Mouse (Mus musculus): ENCODE measurements around the gene Pde12.
"Not testable (repeated sequence)": the region's sequence is repeated elsewhere in the genome, so short reads cannot be mapped to it uniquely, and the experiment has no call there.

The Pde12 gene

DNA sequence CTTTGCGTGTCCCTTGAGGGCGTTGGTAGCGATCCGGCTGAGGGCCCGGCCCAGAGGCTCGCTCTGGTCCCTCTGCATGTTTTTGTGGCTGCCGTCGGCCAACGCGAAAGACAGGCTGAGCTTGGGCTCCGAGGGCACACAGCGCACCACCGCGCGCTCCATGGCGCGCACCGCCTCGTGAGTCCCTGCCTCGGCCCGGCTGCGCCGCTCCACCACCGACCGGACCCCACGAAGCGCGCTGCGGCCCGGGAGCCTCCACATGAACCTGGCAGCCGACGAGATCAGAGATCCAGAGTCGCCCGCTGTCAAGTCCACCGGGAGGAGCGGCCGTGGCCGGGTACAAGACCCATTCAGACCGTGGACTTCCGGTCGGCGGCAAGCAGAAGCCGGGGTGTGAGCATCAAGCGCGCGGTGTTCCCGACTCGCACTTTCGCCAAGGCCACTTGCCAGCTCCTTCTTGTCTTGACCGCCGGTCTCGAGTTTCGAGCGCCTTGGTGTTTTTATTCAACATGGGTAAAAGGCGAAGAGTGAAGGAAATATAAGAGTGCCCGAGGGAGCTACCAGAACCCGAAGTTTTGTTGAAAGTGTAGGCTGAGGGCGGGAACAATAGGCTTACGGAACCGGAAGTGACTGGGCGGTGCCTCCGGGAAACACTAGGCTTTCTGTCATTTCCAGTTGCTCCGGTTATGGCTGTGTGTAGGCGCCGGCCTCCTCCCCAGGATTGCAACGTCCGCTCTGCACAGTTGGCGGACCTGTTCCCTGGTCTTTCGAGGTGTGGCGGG, at the start of gene Pde12:
Gene Pde12 (minus strand): TSS at position 592 of the 782 bp plus-strand sequence.
- DNase-seq (ENCODE audit: low read depth, low spot score), result peak; percentile 89

DNA sequence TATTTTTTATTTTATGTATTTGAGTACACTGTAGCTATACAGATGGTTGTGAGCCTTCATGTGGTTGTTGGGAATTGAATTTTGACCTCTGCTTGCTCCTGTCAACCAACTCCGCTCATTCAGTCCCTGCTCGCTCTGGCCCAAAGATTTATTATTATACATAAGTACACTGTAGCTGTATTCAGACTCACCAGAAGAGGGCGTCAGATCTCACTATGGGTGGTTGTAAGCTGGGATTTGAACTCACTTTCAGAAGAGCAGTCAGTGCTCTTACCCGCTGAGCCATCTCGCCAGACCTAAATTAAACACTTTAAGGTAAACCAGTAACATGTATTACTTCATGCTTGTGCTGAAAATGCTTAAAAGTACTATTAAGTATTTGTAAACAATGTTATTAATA, 35.6 kb upstream of the Pde12 start:
- not testable (repeated sequence) for DNase-seq (ENCODE audit: low read depth, low spot score)

DNA sequence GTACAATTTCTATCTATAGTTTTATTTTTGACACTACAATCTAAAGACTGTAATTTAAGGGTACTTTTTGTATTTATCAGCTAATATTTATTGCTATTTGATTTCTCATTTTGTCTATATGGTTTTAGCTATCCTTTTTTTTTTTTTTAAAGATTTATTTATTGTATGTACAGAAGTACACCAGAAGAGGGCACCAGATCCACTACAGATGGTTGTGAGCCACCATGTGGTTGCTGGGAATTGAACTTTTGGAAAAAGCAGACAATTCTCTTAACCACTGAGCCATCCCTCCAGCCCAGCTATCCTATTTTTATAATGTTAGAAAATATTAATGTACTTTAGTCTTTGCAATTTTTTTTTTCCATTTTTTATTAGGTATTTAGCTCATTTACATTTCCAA, 28.2 kb upstream of the Pde12 start:
- peak; percentile 24 for DNase-seq (ENCODE audit: low read depth, low spot score)

DNA sequence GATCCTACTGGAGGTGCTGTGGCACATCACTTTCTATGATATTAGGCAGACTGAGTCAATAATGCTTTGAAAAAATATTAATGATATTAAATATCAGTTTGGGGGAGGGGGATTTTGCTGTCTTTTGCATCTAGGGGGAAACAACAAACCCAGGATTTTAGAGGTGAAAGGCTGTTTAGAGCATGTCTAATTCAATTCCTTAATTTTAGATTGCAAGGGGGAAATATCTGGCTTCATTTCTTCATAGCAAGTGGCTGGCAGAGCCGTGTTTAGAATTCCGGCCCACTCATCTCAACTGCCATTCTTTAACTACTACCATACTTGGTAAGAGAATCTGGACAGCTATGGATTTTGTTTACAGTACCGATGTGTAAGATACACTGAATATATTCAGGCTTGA, 23.3 kb upstream of the Pde12 start, which contains the start of gene Dnah12:
Gene Dnah12 (plus strand): TSS at position 301 of the 400 bp plus-strand sequence.
- DNase-seq (ENCODE audit: low read depth, low spot score), result no peak

DNA sequence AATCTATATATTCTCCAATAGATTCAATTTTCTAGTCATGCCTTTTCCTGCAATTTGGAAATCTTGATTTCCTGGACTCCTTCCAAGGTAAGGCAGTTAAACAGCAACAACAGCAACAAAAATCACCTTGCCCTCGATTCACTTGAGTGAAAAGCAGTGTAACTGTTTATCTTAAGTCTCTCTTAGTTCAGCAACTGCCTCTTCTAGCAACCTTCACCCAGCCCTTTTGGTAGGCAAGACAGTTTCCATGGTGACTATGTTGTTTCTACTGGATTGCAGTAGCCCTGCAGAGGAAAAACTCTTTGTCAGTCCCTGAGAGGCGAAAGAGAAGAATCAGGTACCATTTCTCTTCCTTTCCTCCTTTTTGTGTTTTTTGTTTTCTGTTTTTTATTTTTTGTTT, 21.7 kb upstream of the Pde12 start:
- DNase-seq (ENCODE audit: low read depth, low spot score), result no peak

DNA sequence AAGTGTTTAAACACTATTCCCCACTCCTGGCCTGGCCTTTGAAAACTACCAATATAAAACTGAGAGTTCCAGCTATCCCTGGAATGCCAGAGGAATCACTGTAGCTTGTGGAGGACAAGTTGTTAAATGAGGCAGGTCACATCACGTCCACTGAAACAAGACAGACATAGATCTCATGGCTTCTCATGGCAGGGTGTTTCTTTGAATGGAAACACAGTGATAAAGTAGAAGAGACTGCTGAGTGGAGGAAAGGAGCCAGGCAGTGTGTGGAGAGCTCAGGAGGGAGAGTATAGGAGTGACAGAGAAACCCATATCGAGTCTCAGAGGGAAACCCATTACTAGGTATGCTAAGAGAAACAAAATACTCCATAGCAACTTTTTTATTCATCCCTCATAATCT, 21.0 kb upstream of the Pde12 start:
- no peak for DNase-seq (ENCODE audit: low read depth, low spot score)

DNA sequence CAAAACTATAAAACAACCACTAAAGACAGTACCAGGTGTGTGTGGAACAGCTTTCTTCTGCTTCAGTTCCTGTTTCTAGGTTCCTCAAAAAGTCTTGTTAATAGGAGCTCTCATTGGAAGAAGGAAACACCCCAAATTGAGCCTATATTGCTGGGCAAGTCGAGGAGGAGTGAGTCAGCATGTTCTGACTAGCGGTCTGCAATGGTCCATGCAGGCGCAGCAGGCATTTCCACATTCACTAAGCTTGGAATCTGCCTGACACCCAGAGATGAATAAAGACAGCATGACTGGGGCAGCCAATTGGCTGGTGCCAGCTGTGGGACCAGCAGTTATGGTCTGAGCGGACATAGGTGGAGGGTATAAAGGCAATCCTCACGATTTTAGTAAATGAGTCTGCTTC, 6.1 kb upstream of the Pde12 start:
- DNase-seq (ENCODE audit: low read depth, low spot score), result no peak

DNA sequence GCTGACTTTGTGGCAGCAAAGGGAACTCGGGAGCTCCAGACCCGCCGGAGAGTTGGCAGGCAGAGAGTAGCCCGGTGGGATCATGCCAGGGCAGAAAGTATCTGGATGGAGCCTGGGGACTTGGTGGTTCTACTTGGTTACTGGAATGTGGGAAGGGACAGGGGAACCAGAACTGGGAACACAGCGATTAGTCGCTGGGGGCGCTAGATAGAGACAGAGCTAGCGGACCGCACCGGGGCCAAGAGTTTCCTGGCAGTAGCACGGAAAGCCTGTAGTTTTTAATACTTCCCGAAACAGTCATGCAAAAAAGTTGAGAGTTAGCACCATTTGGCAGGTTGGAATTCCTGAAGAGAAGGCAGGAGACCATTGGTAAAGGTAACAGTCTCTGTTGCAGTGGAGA, 5.7 kb upstream of the Pde12 start:
- no peak for DNase-seq (ENCODE audit: low read depth, low spot score)

DNA sequence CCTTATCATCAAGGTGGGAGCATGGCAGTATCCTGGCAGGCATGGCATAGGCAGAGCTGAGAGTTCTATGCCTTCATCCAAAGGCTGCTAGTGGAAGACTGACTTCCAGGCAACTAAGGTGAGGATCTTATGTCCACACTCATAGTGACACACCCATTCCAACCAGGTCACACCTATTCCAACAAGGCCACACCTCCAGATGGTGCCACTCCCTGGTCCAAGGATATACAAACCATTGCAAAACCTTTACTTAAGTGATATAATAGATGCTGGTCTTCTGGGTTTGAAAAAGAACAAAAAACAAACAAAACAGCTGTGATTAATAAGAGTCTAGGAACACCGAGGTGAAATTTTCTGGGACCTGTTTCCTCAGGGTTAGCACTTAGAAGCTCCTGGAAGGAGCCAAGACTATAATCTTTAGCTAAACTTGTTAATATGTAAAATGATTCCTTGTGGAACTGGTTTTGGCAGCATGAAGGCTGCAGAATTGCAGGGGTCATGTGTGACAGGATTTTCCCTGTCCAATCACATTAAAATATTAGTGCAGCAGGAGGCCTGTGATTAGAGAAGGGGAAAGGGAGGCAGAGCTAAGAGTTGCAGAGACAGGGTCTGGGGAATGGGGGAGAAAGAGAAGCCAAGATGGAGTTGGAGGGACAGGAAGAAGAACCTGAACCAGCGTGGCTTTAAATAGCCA, 4.9 kb upstream of the Pde12 start:
- DNase-seq (ENCODE audit: low read depth, low spot score), result not testable (repeated sequence)

DNA sequence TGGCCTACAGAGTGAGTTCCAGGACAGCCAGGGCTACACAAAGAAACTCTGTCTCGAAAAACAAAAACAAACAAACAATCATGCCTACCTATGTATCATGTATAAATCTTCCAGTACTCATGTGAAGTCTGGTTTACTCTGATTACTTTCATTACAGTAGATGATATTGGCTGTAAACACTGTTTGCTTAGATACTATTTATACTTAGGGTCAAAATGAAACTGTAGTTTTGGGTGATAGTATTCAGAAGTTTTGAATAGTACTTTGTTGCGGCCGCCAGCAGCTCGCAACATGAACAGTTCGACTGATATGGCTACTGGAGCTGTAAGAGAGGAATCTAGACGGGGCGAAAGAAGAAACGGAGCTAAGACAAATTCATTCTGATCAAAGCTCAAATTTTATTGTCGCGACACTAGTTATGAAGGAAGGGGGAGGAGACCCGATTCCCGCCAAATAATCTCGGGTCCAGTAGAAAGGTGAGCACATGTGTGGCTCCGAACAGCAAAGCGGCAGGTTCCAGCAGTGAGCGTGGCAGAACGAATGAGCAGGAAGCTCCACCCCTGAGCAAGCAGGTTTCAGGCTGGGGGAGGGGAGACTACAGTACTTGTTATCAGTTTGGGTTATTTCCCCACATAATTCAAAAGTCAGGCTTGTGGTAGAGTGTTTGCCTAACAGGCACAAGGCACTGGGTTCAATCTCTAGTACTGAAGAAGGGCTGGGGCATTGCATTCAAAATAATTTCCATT, 2.4 kb upstream of the Pde12 start:
- not testable (repeated sequence) for DNase-seq (ENCODE audit: low read depth, low spot score)

DNA sequence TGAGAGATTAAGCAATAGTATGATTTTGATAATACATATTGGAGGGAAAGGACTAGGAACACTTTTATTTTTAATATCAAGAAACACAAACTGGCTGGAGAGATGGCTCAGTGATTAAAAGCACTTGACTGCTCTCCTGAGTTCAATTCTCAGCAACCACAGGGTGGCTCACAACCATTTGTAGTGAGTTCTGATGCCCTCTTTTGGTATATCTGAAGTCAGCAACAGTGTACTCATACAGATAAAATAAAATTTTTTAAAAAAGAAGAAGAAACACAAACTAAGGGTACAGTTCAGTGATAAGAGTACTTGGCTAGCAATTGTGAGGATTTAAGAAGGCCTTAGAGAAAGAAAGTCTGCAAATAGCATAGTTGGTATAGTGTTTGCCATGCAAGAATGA, 1.3 kb upstream of the Pde12 start:
- no peak for DNase-seq (ENCODE audit: low read depth, low spot score)

DNA sequence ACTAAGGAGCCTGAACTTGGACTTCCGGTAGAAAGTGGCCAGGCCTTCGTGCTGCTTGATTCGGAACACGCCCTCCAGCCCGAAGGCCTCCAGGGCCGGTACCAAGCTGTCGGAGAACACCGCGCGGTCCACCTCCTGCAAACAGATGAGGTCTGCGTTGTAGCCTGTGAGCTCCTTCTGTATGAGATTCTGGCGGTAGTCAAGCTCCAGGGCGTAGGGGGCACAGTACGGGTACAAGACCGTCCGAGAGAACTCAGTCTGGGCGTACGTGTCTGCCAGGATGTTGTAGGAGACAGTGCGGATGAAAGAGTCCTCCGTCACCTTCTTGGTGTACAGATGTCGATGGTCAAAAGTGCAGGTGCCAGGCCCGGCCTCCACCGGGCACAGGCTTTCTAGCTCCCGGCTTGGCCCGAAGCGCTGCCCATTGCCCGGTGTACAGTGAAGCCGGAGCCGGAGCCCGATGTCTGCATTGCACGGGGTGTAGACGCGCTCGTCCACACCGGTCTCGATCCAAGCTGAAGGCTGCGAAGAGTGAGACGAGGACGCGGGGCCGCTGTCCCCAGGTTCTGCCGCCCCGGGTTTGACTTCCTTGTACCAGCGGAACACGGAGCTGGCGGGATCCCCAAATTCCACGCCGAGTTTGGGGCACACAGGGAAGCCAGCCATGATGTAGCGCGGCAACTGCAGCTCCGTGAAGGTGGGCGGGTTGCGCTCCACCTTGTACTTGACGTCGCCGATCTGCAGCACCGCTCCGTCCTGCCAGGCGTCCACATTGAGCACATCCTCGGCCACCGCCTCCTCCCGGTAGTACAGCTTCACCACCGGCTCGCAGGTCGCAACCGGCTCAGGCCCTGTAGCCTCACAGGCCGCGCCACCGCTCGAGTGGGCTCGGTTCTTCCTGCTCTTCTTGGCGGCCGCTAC, 1.1 kb downstream of the Pde12 start:
- no peak for DNase-seq (ENCODE audit: low read depth, low spot score)

DNA sequence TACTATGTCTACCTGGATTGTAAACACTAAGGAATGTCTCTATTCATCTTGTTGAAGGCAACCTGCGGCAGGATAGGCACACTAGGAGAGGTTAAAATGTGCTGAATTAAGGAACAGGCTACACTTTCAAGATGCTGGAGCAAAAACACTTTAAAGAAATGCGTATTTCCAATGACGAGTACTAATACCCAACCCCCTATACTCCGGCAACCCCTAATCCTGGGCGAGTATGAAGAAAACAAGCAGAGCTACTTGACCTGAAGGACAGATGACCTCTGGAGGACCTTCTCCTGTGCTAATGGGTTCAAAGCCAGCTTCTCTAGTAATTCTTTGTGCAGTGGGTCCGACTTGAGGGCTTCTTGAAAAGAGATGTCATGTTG, 1.7 kb downstream of the Pde12 start:
- no peak for DNase-seq (ENCODE audit: low read depth, low spot score)

DNA sequence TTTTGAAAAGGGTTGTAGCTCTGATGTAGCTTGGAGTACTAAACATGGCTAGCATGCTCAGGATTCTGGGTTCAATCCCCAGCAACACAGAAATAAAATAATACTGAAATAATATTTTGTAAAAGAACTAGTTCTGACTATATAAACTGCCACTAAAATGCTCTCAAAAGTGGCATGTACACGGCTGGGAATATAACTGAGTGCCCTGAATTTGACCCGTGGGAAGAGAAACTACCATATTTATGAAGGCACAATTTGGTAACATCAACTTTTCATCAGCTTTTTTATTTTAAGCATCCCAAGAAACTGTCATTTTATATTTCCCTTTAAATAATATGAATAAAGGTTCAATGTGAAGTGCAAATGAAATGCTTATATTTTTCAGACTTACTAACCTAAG, 5.8 kb downstream of the Pde12 start:
- DNase-seq (ENCODE audit: low read depth, low spot score), result no peak

DNA sequence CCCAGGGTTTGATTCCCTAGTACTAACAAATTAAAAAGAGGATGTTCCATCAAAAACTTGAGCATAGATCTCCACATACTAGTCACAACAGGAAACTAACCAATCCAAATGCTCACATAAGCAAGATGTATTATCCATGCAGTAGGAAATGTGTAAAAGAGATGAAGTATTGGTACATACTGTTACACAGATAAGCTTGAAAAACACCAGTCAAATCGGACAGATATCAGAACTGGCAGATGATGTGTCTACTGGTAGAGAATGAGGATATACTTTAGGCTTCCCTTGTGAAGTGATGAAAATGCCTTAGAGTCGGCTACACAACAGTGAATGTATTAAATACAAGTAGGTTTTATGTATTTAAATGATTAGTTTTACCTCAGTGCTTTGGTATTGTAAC, 7.2 kb downstream of the Pde12 start:
- DNase-seq (ENCODE audit: low read depth, low spot score), result no peak

DNA sequence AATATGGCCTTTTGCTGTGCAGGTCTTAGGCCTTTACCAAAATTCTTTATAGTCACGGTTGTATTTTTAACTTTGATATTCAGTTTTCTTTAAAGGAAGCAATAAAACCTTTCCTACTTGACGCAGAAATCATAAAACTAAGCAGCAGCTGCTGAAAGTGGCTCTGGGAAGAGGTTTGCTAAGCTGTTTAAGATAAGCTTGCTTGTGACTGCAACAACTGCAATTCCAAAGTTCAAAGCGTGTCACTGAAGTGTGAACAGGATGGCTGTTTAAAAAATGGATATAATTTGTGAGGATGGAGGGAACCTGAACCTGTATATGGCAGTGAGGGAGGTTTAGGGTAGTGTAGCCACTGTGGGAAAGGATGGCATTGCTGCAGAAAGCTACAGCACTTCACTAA, 7.7 kb downstream of the Pde12 start:
- DNase-seq (ENCODE audit: low read depth, low spot score), result no peak

DNA sequence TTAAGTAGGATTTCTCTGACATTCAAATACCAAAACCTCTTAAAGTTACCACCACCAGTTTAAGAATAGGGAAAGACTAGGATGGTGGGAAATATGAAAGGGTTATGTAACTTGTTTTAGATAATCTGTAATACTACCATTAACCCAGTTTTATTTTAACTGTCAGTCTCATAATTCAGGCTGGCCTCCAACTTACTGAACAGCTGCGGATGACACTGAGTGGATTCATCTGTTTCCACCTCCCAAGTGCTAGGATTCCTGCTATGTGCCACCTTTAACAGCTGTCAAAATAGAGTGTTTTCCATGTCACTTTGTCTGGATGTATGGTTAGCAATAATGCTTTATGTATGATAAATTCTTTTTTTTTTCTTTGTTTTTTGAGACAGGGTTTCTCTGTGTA, 9.4 kb downstream of the Pde12 start:
- no peak for DNase-seq (ENCODE audit: low read depth, low spot score)

DNA sequence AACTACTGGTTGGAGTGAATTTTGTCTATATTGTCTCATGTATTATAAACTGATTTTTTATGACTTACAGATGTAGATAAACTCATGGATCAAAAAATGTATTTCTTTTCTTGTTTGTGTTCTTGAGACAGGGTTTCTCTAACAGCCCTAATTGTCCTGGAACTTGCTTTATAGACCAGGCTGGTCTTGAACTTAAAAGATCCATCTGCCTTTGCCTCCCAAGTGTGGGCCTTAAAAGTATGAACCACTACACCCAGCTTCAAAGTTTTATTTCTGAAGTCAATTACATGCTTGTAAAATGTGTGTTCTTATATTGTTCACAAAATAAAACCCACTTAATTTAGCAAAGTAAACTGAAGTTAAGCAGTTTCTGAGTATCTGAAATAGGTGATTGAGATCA, 11.5 kb downstream of the Pde12 start:
- DNase-seq (ENCODE audit: low read depth, low spot score), result no peak

DNA sequence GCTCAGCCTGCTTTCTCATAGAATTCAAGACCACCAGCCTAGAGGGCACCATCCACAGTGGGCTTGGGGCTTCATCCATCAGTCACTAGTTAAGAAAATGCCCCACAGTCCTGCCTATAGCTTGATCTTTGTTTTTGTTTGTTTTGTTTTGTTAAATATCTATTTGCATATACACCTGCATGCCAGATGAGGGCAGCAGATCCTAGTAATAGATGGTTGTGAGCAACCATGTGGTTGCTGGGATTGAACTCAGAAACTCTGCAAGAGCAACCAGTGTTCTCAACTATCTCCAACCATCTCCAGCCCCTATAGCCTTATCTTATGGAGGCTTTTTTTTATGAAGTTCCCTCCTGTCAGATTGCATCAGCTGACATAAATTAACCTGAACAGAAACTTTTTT, 17.8 kb downstream of the Pde12 start:
- DNase-seq (ENCODE audit: low read depth, low spot score), result no peak

DNA sequence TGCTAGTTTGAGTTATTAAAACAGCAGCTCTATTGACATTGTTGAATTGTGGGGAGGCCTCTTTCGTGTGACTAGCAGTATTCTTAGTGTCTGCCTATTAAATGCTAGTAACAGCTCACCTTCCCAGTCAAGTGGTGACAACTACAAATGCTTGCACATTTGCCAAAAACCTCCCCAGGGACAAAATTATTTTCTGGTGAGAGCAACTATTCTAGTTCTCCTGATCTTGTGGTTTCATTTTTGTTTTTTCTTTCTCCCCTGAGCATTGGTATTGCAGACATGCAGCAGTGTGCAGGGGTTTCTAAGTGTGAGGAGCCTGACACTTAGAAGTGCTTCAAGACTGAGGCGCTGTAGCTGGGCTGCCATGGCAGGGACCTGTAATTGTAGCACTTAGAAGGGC, 21.9 kb downstream of the Pde12 start:
- DNase-seq (ENCODE audit: low read depth, low spot score), result no peak

DNA sequence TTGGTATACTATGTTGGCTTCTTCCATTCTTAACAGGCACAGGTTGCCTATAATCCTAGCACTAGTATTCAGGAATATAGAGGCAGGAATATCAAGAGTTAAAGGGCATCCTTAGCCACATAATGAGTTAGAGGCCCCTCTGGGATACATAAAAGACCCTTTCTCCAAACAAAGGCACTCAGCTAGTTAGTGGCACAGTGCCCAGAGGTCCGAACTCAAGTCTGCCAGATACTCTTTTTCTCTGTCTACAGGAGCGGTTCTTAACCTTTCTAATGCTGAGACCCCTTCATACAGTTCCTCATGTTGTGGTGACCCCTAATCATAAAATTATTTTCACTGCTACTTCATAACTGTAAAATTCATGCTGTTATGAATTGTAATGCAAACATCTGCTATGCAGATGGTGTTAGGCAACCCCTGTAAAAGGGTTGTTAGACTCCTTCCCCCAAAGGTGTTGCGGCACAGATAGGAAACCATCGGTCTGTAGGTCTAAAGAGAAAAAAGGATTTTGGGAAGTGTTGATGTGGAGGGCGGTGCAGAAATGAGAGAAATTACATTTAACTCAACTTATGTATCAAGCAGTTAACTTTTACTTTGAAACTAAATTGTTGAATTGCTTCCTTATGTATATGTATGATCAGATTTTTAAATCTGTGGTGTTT, 23.6 kb downstream of the Pde12 start:
- DNase-seq (ENCODE audit: low read depth, low spot score), result no peak
